Mouse (Mus musculus) right cerebral cortex, postnatal 14 days (tissue): ENCODE results near the gene Rhod.

Source experiments
- DNase-seq: peaks from one replicate; pipeline ENCODE4 v3.0.0; 2022

The Rhod gene

GRCm38 (mm10) chr19:4449230-4449629 lies 10.0 kb upstream of the Rhod start:
- no peak for DNase-seq

- no peak for DNase-seq
These were observed 8.2 kb upstream of the Rhod start for GRCm38 (mm10) chr19:4447445-4447844.

GRCm38 (mm10) chr19:4446661-4447420 lies 7.6 kb upstream of the Rhod start:
- no peak for DNase-seq

GRCm38 (mm10) chr19:4442408-4442807 lies 3.2 kb upstream of the Rhod start:
- DNase-seq: peak; percentile 65

GRCm38 (mm10) chr19:4441621-4442161 lies 2.5 kb upstream of the Rhod start:
- no peak for DNase-seq

- peak; percentile 30 for DNase-seq
These were observed 1.9 kb upstream of the Rhod start for GRCm38 (mm10) chr19:4441090-4441591.

GRCm38 (mm10) chr19:4440222-4440621 lies 990 bp upstream of the Rhod start:
- no peak for DNase-seq

- DNase-seq: no peak
These were observed 456 bp downstream of the Rhod start for GRCm38 (mm10) chr19:4438791-4439160.

- DNase-seq: no peak
These were observed 1.3 kb downstream of the Rhod start for GRCm38 (mm10) chr19:4437886-4438285.

- DNase-seq: no peak
These were observed 3.0 kb downstream of the Rhod start for GRCm38 (mm10) chr19:4436254-4436653.

GRCm38 (mm10) chr19:4434999-4435398 lies 4.2 kb downstream of the Rhod start:
- DNase-seq: no peak

GRCm38 (mm10) chr19:4433756-4434155 lies 5.5 kb downstream of the Rhod start:
- DNase-seq: no peak

- no peak for DNase-seq
These were observed 9.1 kb downstream of the Rhod start for GRCm38 (mm10) chr19:4430091-4430620.

GRCm38 (mm10) chr19:4425610-4426366 lies 13.4 kb downstream of the Rhod start:
- DNase-seq: no peak

- DNase-seq: no peak
These were observed 16.2 kb downstream of the Rhod start for GRCm38 (mm10) chr19:4423021-4423420.

- no peak for DNase-seq
These were observed 16.7 kb downstream of the Rhod start for GRCm38 (mm10) chr19:4422581-4422980.

GRCm38 (mm10) chr19:4420153-4420910 lies 18.9 kb downstream of the Rhod start:
- DNase-seq: no peak

- DNase-seq: no peak
These were observed 19.5 kb downstream of the Rhod start for GRCm38 (mm10) chr19:4419711-4420110.

GRCm38 (mm10) chr19:4417713-4418112 lies 21.5 kb downstream of the Rhod start:
- DNase-seq: no peak

- peak; percentile 58 for DNase-seq
These were observed 22.0 kb downstream of the Rhod start for GRCm38 (mm10) chr19:4417183-4417582.

- no peak for DNase-seq
These were observed 24.6 kb downstream of the Rhod start for GRCm38 (mm10) chr19:4414631-4415030.

- DNase-seq: no peak
These were observed 30.2 kb downstream of the Rhod start for GRCm38 (mm10) chr19:4409062-4409461.

GRCm38 (mm10) chr19:4404840-4405239 lies 34.4 kb downstream of the Rhod start:
- no peak for DNase-seq
